Mouse (Mus musculus) testis, postnatal 14 days (tissue): ENCODE measurements around the gene Ptpn6.
"Not testable (repeated sequence)": the region's sequence is repeated elsewhere in the genome, so short reads cannot be mapped to it uniquely, and the experiment has no call there.

ENCODE experiments used
- DNase-seq: peaks from one replicate; pipeline ENCODE4 v3.0.0; 2021; ENCODE audit warnings: low spot score

Gene Ptpn6

GRCm38 (mm10) chr6:124699962-124700610 lies 38.4 kb downstream of the Ptpn6 start:
- DNase-seq, result no peak

- DNase-seq, result no peak
Observed at GRCm38 (mm10) chr6:124699366-124699765, 39.1 kb downstream of the Ptpn6 start.

GRCm38 (mm10) chr6:124698751-124699150 lies 39.8 kb downstream of the Ptpn6 start:
- DNase-seq, result no peak

DNA sequence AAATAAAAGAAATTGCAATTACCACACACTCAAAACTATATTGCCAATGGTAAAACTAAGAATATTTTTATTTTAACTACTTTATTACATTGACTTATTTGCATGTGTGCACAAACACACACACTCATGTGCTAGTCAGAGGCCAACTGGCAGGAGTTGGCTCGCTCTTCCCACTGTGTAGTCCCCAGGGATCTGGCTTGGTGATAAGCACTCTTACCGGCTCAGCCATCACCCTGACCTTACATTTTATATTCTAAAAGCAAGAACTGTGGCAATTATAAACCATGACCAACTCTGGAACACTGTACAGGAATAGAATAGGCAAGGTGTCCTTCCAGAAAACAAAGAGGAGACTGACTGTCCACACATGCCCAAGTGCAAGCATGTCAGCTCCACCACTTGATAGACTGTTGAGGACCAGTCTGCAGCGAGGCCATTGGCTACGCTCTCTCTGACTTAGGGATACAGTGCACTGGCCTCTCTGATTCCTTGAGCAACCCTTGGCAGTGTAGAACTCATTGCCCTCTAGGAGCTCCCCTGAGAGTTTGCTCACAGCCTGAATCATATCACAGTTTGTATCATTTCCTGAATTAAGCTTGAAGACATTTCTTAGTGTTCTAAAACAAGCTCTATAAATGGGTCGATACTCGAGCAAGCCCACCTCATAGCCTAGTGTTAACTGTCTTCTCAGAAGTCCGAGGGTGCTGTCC lies 41.9 kb downstream of the Ptpn6 start:
- no peak for DNase-seq

- peak; percentile 44 for DNase-seq
Observed at GRCm38 (mm10) chr6:124694166-124694955, 44.2 kb downstream of the Ptpn6 start.

GRCm38 (mm10) chr6:124693243-124693981 lies 45.1 kb downstream of the Ptpn6 start:
- DNase-seq, result no peak

DNA sequence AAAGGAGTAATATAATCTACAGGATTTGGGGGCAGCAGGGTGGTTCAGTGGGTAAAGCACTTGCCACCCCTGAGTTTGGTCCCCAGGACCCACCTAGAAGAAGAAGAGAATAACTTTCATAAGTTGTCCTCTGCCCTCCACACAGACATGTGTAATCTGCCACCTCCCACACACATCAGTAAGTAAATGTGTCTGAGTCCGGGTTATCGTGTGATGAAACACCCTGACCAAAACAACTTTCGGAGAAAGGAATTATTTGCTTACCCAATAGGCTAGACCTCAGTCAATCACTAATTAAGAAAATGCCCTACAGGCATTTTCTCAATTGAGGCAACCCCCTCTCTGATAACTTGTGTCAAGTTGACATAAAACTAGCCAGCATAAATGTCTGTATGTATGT lies 48.0 kb downstream of the Ptpn6 start:
- no peak for DNase-seq

GRCm38 (mm10) chr6:124689011-124689410 lies 49.5 kb downstream of the Ptpn6 start:
- no peak for DNase-seq

GRCm38 (mm10) chr6:124688151-124688758 lies 50.3 kb downstream of the Ptpn6 start:
- DNase-seq, result no peak

DNA sequence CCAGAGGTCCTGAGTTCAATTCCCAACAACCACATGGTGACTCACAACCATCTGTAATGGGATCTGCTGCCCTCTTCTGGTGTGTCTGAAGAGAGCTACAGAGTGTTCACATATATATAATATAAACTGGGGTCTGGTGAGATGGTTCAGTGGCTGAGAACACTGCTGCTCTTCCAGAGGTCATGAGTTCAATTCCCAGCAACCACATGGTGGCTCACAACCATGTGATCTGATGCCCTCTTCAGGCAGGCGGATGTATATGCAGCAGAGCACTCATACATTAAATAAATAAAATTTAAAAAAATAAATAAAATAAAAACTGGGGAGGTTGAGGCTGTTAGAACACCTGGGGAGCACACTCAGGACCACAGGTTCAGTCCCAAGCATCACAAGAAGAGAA lies 51.9 kb downstream of the Ptpn6 start:
- not testable (repeated sequence) for DNase-seq

DNA sequence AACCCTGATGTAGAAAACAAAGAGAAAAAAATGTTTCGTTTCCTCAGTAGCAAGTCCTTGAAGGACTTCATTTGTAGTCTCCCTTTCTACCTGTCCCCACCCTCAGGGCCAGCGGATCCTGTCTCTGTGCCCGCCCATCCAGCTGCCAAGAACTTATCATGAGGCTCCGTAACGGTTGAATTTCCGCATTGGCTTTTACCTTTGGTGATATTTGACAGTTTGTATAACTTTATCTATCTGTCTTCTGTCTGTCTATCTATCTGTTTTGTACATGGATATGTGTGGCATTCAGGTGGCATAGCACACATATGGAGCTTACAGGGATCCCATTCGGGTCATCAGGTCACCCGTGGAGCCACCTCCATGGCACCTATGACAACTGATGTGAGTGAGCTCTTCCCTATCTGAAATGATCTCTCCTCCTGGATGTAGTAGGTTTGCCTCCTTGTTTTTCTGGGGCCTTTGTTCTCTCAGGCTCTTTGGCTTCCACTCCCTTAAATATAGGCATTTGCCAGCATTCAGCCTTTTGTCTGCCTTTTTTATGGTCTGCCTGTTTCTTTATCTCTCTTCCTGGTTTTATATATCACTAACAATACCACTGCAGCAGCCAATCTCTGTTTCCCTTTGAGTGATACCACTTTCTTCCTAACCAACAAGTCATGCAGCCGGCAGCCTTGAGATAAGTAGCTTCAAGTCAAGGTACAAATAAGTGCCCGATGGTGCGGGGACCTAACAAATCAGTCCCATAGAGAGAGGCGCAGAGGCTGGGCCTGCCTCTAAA lies 52.7 kb downstream of the Ptpn6 start:
- DNase-seq, result no peak

DNA sequence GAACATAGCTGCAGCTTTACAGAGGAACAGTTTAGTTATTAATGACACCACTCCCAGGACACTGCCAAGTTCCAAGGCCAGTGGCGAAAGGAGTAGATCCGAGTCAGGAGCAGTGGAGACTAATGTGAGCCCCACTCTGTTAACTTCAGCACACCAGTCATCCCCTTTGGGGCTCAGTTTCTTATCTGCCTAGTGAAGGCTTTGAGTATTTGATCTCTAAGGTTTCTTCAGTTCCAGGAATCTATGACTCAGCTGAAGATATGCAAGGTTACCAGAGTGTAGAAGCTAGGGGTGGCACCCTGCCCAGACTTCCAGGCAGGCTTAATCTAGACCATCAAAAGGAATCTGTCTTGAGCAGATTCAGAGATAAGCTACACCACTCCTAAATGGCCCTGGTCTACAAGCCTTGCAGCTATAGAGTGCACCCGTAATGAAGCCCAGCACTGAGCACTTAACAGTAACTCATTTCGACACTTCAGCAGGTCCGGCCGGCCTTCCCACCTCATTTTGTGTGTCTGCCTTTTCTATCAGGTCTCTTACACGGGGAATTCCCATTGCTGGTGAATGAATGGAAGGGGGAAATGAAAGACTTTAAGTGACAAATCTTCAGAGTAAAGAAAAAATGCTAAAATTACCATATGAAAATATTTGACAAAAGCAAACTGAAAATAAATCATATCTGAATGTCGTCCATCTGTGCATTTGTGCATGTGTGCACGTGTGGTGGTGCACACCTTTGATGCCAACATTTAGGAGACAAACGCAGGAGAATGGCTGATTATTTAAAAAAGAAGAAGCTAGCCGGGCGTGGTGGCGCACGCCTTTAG lies 54.7 kb downstream of the Ptpn6 start:
- no peak for DNase-seq

DNA sequence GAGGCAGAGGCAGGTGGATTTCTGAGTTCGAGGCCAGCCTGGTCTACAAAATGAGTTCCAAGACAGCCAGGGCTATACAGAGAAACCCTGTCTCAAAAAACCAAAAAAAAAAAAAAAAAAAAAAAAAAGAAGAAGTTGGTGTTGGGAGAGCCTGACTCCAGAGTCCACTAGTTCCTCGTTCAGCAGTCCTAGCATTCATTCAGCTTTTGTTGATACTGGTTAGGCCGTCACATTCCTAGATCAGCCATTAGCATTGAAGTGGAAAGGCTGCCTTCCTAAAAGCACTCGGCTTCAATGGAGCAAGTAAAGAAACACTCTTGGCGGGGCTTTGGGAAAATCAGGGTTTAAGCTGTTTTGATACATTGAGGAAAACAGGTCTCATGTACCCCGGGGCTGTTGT lies 56.2 kb downstream of the Ptpn6 start:
- DNase-seq, result not testable (repeated sequence)

- DNase-seq, result no peak
Observed at GRCm38 (mm10) chr6:124679486-124679885, 59.0 kb downstream of the Ptpn6 start.

DNA sequence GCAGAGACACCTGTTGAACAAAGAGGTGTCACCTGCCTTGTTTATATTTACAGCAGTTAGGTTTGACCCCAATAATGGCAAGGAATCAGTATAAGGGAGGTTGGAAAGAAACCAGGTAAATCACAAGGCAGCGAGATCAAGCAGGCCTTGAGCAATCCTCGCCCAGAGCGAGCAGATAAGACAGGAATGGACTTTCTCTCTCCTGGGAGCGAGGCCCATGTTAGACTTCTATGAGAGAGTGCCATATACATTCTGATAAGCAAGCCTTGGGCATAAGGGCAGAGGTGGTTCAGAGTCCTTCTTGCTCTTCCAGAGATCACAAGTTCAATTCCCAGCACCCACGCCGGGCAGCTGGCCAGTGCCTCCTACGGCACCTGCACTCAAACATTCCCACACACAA lies 59.7 kb downstream of the Ptpn6 start:
- DNase-seq, result no peak

DNA sequence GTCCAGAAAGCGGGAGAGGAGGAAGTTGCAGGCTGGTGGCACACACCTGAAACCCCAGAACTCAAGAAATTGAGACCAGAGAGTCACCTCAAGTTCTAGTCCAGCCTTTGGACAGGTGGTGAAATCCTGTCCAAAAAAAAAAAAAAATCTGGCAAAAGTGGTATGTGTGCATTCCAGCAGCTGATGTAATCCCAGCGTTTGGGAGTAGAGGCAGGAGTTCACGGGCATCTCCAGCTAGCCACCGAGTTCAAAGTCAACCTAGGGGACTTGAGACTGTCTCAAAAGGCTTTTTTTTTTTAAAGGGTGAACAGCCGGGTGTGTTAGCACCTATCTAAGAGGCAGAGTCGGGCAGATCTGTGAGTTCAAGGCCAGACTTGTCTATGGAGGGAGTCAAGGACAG lies 62.3 kb downstream of the Ptpn6 start:
- no peak for DNase-seq

DNA sequence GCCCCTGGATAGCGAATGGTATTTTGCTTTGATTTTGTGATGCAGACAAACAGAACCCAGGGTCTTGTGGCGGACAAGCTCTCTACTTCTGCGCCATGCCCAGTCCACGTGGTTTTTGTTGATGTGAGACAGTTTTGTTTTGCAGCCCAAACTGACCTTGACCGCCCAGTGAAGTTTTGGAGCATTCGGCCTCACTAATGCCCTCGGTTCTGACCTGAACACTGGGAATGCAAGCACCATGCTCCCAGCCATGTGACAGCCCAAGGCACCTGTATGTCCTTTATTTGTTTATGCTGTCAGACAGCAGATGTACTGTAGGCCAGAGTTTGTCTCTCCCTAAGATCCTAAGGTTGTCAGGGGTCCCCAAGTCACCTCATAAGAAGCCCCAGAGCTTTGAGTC lies 63.9 kb downstream of the Ptpn6 start:
- no peak for DNase-seq

DNA sequence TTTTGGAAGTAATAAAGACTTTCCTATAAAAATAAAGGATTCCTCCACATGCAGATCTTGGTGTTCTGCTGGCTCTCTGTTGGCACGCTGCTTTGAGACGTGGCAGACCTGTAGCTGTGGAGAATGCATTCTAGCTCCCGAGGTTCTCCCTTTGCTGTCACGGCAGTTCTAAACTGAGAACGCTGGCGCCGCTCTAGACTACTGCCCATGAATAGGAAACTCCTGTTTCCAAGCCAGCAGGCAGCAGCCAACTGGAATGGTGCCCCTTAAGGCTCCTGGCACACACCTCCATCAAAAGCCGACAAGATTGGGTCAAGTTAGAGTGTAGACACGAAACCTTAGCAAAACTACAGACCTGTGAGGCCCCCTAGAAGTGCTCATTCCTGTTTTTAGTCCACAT lies 64.9 kb downstream of the Ptpn6 start:
- no peak for DNase-seq

DNA sequence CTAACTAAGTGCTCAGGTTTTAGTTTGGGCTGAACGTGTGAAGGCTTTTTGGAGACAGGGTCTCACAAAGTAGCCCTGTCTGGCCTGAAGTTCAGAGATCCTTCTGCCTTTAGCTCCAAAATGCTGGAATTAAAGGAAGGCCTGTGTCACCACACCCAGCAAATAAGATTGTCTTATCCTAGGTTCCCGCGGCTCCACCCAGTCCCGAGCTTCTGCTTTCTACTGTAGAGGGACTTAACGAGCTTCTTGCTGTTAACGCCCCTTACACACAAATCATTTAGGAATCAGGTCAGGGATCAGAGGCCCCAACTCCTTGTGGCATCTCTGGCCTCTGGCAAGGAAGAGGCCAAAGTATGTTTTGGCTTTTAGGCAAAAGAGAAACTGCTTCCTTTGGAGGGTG lies 66.4 kb downstream of the Ptpn6 start:
- no peak for DNase-seq
